In genomic region chr6:47239376-47239921, GRCm38 (mm10) we compare ENCODE assay signal across 7 mouse cellular contexts.
DNase-seq lines count a peak whose midpoint lies in the region; ATAC-seq and TF ChIP-seq lines count a peak whose summit lies in the region.

No protein-coding gene starts in this region.

- 26% methylated on average over 3 of the region's 3 CpGs for WGBS in embryonic facial prominence, embryonic 10.5 days
- 32% methylated on average over 3 of the region's 3 CpGs for WGBS in neural tube, embryonic 12.5 days
- 64% methylated on average over 3 of the region's 3 CpGs for WGBS in lung, adult 2 months

- CTCF ChIA-PET in Patski (lab: Charles Lee), result interaction anchor here (1.1 to 1.6 kb wide), 2 partner anchors 44 to 408 kb away, joined by 3 read pairs; no protein-coding TSS in a partner anchor

- in situ Hi-C loops in Patski (cut with MboI; ENCODE audit: low pct_unique_long_range_greater_than_20kb), result no loop called here

- no peaks in the 10 kb centered on the region for H3K27me3 ChIP-seq in Patski
- H3K27me3 ChIP-seq in embryonic facial prominence, embryonic 10.5 days (replicated peaks; ENCODE audit: low read depth, poor library complexity, severe bottlenecking), result no peaks in the 10 kb centered on the region
- no peaks in the 10 kb centered on the region for H3K27me3 ChIP-seq in neural tube, embryonic 12.5 days (replicated peaks)

- TF ChIP-seq CTCF in Patski (IDR thresholded peaks at IDR 0.05), result no peak
- TF ChIP-seq CTCF in layer of hippocampus, adult 2 months (conservative IDR thresholded peaks at IDR 0.05), result no peak
- TF ChIP-seq CTCF in lung, adult 2 months (IDR thresholded peaks at IDR 0.05; ENCODE audit: insufficient read depth, low read length), result no peak

- no peak overlapping the region for H3K4me3 ChIP-seq in embryonic facial prominence, embryonic 10.5 days
- H3K4me3 ChIP-seq in layer of hippocampus, adult 2 months, result no peak overlapping the region
- no peak overlapping the region for H3K4me3 ChIP-seq in neural tube, embryonic 12.5 days
- H3K4me3 ChIP-seq in lung, adult 2 months (replicated peaks; ENCODE audit: extremely low read depth, low read depth, low read length), result no peak overlapping the region

- H3K36me3 ChIP-seq in embryonic facial prominence, embryonic 10.5 days (replicated peaks), result no peaks in the 10 kb centered on the region
- H3K36me3 ChIP-seq in neural tube, embryonic 12.5 days, result no peaks in the 10 kb centered on the region

- ATAC-seq in Patski, result peak; percentile 91
- peak; percentile 56 for ATAC-seq in neural tube, embryonic 12.5 days (ENCODE audit: low FRiP score, low read depth)

- H3K9me3 ChIP-seq in embryonic facial prominence, embryonic 10.5 days, result no peaks in the 10 kb centered on the region
- no peaks in the 10 kb centered on the region for H3K9me3 ChIP-seq in neural tube, embryonic 12.5 days

- H3K4me1 ChIP-seq in embryonic facial prominence, embryonic 10.5 days, result peaks cover 25% of the 10 kb centered on the region
- peaks cover 14% of the 10 kb centered on the region for H3K4me1 ChIP-seq in neural tube, embryonic 12.5 days
- H3K4me1 ChIP-seq in lung, adult 2 months (ENCODE audit: control insufficient read depth, insufficient read depth, low read length), result no peaks in the 10 kb centered on the region

- POLR2A ChIA-PET in Patski (lab: Charles Lee), result no interaction called here

- H3K9ac ChIP-seq in neural tube, embryonic 12.5 days, result 0 out of 2 replicates have a peak overlapping the region, but pooled peaks have one; percentile 10

- H3K4me2 ChIP-seq in neural tube, embryonic 12.5 days (replicated peaks), result 0 out of 2 replicates have a peak overlapping the region, but pooled peaks have one; percentile 7

- peak; percentile 72 for DNase-seq in Patski (ENCODE audit: low read depth, low spot score)
- DNase-seq in embryonic facial prominence, embryonic 10.5 days (ENCODE audit: low spot score), result peak; percentile 35
- peak; percentile 15 to 50 for DNase-seq in layer of hippocampus, adult 2 months (ENCODE audit: low spot score in 2 of 2)
- DNase-seq in urinary bladder, postnatal 4 days (ENCODE audit: low spot score in 2 of 2), result no peak
- DNase-seq in kidney, postnatal 4 days, result no peak
- DNase-seq in lung, adult 2 months, result no peak

- no peak for TF ChIP-seq POLR2A in lung, adult 2 months (IDR thresholded peaks at IDR 0.05; ENCODE audit: borderline replicate concordance, extremely low read depth, low read depth, low read length)

- H3K27ac ChIP-seq in embryonic facial prominence, embryonic 10.5 days (replicated peaks), result peak overlapping the region; percentile 70
- peak overlapping the region; percentile 75 for H3K27ac ChIP-seq in layer of hippocampus, adult 2 months
- H3K27ac ChIP-seq in neural tube, embryonic 12.5 days, result 0 out of 2 replicates have a peak overlapping the region, but pooled peaks have one; percentile 43

Comparison
In these comparisons a context has a peak if more than half of its experiments do, and no peak if none do; other contexts are left out.
1. DNase-seq: peak in Patski (single experiment), embryonic facial prominence, embryonic 10.5 days (single experiment) and layer of hippocampus, adult 2 months (2 of 2); none in urinary bladder, postnatal 4 days (0 of 2), kidney, postnatal 4 days (0 of 2) and lung, adult 2 months (single experiment).
2. Peak in every context shown above with its lines, with median percentiles within 50 percentile points of each other: H3K27ac ChIP-seq.